Mouse (Mus musculus) intestine, embryonic 14.5 days (tissue): ENCODE measurements around the gene Gm12185. TPM values are rescaled to one million over a fixed set of nuclear protein-coding genes. Genes with fewer than 3 reads are reported as not detected.
"Not testable (repeated sequence)": the region's sequence is repeated elsewhere in the genome, so short reads cannot be mapped to it uniquely, and the experiment has no call there.

Experiments used
- ATAC-seq: fragments of 200-750 bp; cut with Nextera tagmentation; replicated peaks from 2 replicates; pipeline ENCODE4 v1.8.0; 2017; ENCODE audit warnings: low read depth, moderate number of reproducible peaks, moderate TSS enrichment, moderate library complexity; ENCODE audit not compliant: low FRiP score, low TSS enrichment
- DNase-seq: peaks from one replicate; pipeline ENCODE4 v3.0.0-alpha.2; 2018; ENCODE audit warnings: low spot score
- H3K27ac ChIP-seq: fragments of 300-500 bp; sonication (generic); 2 replicates; pipeline ENCODE4 v1.5.1; 2014; ENCODE audit warnings: low read depth, mild to moderate bottlenecking, control low read depth
- H3K27me3 ChIP-seq: fragments of 300-500 bp; sonication (generic); replicated peaks from 2 replicates; pipeline ENCODE4 v1.6.1; 2014; ENCODE audit warnings: low read length, control low read depth; ENCODE audit not compliant: control insufficient read depth, insufficient read depth
- H3K36me3 ChIP-seq: fragments of 300-500 bp; sonication (generic); 2 replicates; pipeline ENCODE4 v1.6.1; 2014; ENCODE audit warnings: low read length, control low read depth; ENCODE audit not compliant: control insufficient read depth, insufficient read depth
- H3K4me1 ChIP-seq: fragments of 300-500 bp; sonication (generic); replicated peaks from 2 replicates; pipeline ENCODE4 v1.6.1; 2014; ENCODE audit warnings: low read length, control low read depth, mixed read lengths; ENCODE audit not compliant: control insufficient read depth, insufficient read depth
- H3K4me2 ChIP-seq: fragments of 300-500 bp; sonication (generic); 2 replicates; pipeline ENCODE4 v1.6.1; 2014; ENCODE audit warnings: low read length
- H3K4me3 ChIP-seq: fragments of 300-500 bp; sonication (generic); 2 replicates; pipeline ENCODE4 v1.5.1; 2014; ENCODE audit warnings: low read depth, low read length, control low read depth, mixed read lengths
- H3K9ac ChIP-seq: fragments of 300-500 bp; sonication (generic); 2 replicates; pipeline ENCODE4 v1.6.1; 2014; ENCODE audit warnings: mild to moderate bottlenecking, low read length
- H3K9me3 ChIP-seq: fragments of 300-500 bp; sonication (generic); 2 replicates; pipeline ENCODE4 v1.6.1; 2016; ENCODE audit warnings: low read length, control low read depth; ENCODE audit not compliant: control insufficient read depth
- WGBS: fragments of 180-500 bp; shearing (Covaris S2); extraction: QIAGEN DNeasy Blood & Tissue Kit; methylation state at CpG from one replicate; pipeline ENCODE4 v1.1.7; 2014; 5-methylcytosine and 5-hydroxymethylcytosine counted together
- polyA plus RNA-seq: library from polyadenylated mRNA; unstranded; fragments of >200 nt; fragmentation: Nextera tagmentation; extraction: Ambion mirVana; gene quantifications from 2 replicates; pipeline ENCODE4 v1.2.1, GENCODE M21; 2014

Gene Gm12185
- polyA plus RNA-seq, 1 experiment from 2014 or later = 0.07 TPM

DNA sequence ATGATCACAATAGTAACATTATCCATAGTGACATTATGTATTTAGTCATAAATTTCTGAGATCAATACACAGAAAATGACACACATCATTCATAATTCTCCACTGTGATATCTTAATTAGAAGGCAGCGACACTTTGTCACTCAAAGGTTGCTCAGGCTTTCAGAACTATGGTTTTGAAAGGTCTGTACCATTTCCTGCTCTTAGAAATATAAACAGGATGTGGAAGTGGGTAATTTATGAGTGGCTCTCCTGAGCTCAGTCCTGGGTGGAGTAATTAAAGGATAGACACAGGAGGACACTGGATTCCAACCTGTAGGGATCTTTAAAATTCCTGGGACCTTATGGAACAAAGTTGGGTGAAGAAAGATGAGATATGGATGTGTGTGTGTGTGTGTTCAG lies 58.6 kb downstream of the Gm12185 start:
- not testable (repeated sequence) for ATAC-seq, H3K36me3 ChIP-seq, H3K4me1 ChIP-seq, H3K4me2 ChIP-seq, DNase-seq, H3K4me3 ChIP-seq, H3K27ac ChIP-seq, H3K9ac ChIP-seq, H3K27me3 ChIP-seq, H3K9me3 ChIP-seq
- 47% methylated on average over 1 of the region's 1 CpGs for WGBS

DNA sequence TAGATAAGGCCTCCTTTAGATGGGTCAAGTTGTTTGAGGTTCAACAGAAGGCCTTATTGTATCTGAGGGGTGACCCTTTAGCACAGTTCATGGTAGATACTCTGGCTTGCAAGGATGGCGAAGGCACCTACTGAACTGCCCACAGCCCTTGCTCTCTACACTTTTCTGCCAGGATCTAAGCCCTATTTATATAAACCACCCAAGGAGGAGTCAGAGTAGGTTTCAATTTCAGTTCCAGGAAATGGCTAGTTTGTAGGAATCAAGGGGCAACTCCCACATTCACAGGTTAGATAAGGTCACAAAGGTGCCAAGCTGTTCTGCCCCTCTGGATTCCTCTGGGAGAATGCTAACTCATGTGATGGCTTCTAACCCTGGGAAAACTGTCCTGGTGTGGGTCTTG lies 64.0 kb downstream of the Gm12185 start:
- H3K27ac ChIP-seq, H3K9me3 ChIP-seq, H3K27me3 ChIP-seq, H3K36me3 ChIP-seq, H3K4me2 ChIP-seq, H3K4me1 ChIP-seq, H3K4me3 ChIP-seq, ATAC-seq, H3K9ac ChIP-seq, DNase-seq: not testable (repeated sequence)
- WGBS = 100% methylated on average over 1 of the region's 1 CpGs

DNA sequence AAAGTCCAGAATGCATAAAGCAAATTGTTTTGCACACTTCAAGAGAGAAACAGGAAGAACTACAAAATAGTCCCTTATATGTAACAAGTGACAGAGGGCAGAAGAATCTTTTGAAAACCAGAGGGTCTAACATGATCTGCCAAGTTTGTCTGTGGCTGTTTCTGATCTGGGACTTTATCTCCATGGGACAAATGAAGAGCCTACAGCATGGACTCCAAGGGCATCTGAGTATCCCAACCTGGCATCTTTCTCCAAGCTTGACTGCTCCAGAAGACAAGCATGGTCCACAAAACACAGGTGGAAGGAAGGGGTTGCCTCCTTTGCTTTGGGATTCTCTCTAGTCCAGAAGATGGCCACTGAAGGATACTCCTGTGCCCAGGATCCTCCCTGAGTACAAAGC lies 65.6 kb downstream of the Gm12185 start:
- H3K27me3 ChIP-seq, ATAC-seq, H3K36me3 ChIP-seq, H3K4me1 ChIP-seq, H3K9me3 ChIP-seq, H3K9ac ChIP-seq, DNase-seq, H3K4me3 ChIP-seq, H3K27ac ChIP-seq, H3K4me2 ChIP-seq: not testable (repeated sequence)

DNA sequence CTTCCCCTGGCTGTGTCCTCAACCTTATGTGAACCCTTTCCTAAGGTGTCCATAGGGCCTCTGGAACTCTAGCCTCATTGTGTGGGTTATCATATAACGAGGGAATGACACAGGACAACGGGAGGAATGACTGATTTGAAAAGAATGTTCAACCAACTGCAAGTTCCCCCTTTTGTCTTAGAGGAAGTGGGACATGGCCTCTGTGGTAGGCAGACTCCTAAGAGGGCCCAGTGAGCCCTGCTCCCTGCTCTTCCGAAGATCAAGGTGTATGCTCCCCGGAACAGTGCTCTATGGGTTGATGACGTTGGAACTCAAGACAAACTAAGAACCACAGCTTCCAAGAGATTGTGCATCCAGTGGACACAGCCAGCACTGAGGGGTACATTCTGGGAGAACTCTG lies 68.2 kb downstream of the Gm12185 start:
- not testable (repeated sequence) for H3K4me3 ChIP-seq, H3K27me3 ChIP-seq, H3K27ac ChIP-seq, H3K4me2 ChIP-seq, ATAC-seq, H3K4me1 ChIP-seq, H3K9ac ChIP-seq, DNase-seq, H3K9me3 ChIP-seq, H3K36me3 ChIP-seq
- 85% methylated on average over 5 of the region's 5 CpGs for WGBS

DNA sequence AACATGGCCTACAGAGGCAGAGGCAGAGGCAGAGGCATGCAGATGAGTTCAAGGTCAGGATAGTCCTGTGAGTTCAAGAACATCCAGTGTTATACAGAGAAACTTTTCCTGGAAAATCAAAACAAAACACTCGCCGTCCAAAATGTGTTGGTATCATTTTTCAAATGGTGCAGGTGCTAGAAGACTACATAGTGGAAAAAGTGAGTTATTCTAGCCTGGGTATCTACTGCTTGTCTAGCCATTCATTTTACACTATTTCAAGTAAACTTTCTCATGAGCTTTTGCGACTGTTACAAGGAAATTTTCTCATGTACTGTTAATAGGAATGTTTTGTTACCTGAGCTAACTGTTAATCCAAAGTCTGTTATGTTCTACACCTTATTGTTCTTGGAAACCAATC lies 73.6 kb downstream of the Gm12185 start:
- Histone ChIP-seq H3K36me3 (no peaks in the 10 kb centered on the region), H3K4me3 (no peak overlapping the region), H3K9me3 (no peaks in the 10 kb centered on the region), H3K4me1 (no peaks in the 10 kb centered on the region), H3K27me3 (no peaks in the 10 kb centered on the region), H3K4me2 (no peak overlapping the region), H3K9ac (no peak overlapping the region), H3K27ac (no peak overlapping the region)
- DNase-seq (no peak), ATAC-seq (no peak)
- 78% methylated on average over 3 of the region's 3 CpGs for WGBS

DNA sequence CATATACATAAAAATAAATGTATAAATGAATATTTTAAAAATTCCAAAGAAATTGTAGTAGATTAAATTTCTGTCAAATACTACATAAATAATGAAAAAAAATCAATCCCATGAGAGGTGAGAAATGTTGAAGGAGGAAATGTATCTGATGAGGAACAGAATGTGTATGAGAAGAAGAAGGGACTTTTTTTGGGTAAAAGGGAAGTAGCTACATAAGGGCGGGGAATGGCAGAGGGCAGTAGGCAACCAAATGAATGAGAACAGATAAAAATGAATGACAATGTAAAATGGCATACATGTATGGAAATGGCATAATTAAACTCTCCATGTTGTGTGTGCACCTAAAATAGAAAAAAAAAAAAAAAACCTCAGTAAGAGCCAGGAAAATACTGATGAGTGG lies 78.4 kb downstream of the Gm12185 start:
- Histone ChIP-seq H3K36me3 (no peaks in the 10 kb centered on the region), H3K9me3 (no peaks in the 10 kb centered on the region), H3K27ac (no peak overlapping the region), H3K9ac (no peak overlapping the region), H3K4me2 (no peak overlapping the region), H3K27me3 (no peaks in the 10 kb centered on the region), H3K4me3 (no peak overlapping the region), H3K4me1 (no peaks in the 10 kb centered on the region)
- WGBS = 93% methylated on average over 1 of the region's 1 CpGs
- no peak for ATAC-seq
- no peak for DNase-seq

DNA sequence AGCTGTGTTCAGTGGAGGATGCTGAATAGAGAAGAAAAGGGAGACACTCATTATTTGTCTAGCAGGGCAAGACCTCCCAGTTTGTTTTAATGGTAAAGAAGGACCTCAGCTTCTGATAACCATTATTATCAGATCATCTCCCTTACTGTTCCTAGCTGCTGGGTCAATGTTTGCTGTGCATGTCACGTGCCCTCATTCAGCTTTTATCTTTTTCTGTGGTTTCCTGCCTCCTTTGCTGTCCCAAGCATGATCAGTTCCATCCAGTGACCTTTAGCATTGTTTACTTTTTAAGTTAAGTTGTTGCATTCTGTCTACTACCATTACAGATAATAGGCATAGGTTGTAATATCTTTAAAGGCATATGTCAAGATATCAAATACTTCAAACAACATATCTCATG lies 83.6 kb downstream of the Gm12185 start:
- no peaks in the 10 kb centered on the region for H3K4me1 ChIP-seq
- H3K4me3 ChIP-seq = no peak overlapping the region
- no peaks in the 10 kb centered on the region for H3K9me3 ChIP-seq
- DNase-seq (no peak), ATAC-seq (no peak)
- no peak overlapping the region for H3K4me2 ChIP-seq
- no peak overlapping the region for H3K9ac ChIP-seq
- H3K27me3 ChIP-seq = no peaks in the 10 kb centered on the region
- no peaks in the 10 kb centered on the region for H3K36me3 ChIP-seq
- WGBS = 58% methylated on average over 1 of the region's 1 CpGs
- H3K27ac ChIP-seq = no peak overlapping the region

DNA sequence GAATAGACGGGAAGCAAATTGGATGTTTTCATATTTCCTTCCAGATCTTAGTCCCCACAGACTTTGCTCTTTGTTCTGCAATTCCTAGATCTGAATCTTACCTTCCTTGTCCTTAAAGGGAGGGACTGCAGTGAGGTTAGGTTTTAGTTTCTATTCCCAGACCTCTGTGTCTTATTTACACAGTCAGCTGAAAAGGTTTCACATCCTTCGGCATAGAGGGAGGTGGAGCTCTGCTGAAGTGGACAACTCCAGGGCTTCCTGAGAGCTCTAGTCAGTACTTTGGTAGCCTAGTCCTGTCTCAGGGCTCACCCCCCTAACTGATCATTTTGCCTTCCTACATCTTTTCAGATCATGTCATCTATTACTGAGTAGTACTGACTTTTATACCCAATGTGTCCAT lies 90.0 kb downstream of the Gm12185 start, which contains the start of gene Gm5431:
TSS of gene Gm5431 (minus strand) at position 194 of the 400 bp plus-strand sequence.
- Histone ChIP-seq H3K36me3 (no peaks in the 10 kb centered on the region), H3K27me3 (no peaks in the 10 kb centered on the region), H3K4me1 (no peaks in the 10 kb centered on the region), H3K27ac (no peak within 1 kb of the TSS), H3K4me2 (no peak within 1 kb of the TSS), H3K9ac (no peak within 1 kb of the TSS), H3K9me3 (no peaks in the 10 kb centered on the region), H3K4me3 (no peak within 1 kb of the TSS)
- ATAC-seq (no peak), DNase-seq (no peak)
- WGBS = 46% methylated on average over 2 of the region's 2 CpGs

DNA sequence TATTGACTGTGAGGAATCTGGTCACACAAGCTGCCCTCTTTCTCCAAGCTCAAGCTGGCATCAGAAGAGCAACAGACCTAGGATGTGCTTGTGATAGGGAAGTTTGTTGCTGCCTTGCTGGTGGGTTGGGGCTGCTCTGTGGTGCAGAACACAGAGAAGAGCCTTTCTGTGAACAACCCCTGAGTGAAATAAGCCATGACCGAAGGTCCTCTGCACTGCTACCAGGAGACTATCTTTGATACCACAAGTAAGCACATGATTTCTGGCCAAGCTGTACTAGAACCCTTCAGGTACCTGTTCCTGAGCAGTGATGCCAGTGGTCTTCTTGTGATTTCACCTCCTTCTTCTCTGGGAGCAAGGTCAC lies 90.5 kb downstream of the Gm12185 start:
- H3K27ac ChIP-seq, H3K9ac ChIP-seq, H3K4me1 ChIP-seq, ATAC-seq, H3K27me3 ChIP-seq, H3K4me3 ChIP-seq, H3K9me3 ChIP-seq, H3K4me2 ChIP-seq, H3K36me3 ChIP-seq, DNase-seq: not testable (repeated sequence)
- WGBS = 94% methylated on average over 1 of the region's 1 CpGs
